Mouse (Mus musculus) midbrain, embryonic 13.5 days (tissue): ENCODE data around the gene Retnlb. TPM values are rescaled to one million over a fixed set of nuclear protein-coding genes. Genes with fewer than 3 reads are reported as not detected.

Source experiments
- ATAC-seq: fragments of 200-750 bp; cut with Nextera tagmentation; 2 replicates; pipeline ENCODE4 v1.8.0; 2017; ENCODE audit warnings: mild to moderate bottlenecking, moderate TSS enrichment, moderate library complexity
- H3K27ac ChIP-seq: fragments of 300-500 bp; sonication (generic); 2 replicates; pipeline ENCODE4 v1.5.1; 2015; ENCODE audit warnings: inconsistent platforms, mild to moderate bottlenecking, moderate library complexity
- H3K27me3 ChIP-seq: fragments of 300-500 bp; sonication (generic); 2 replicates; pipeline ENCODE4 v1.6.1; 2015; ENCODE audit warnings: mild to moderate bottlenecking, inconsistent platforms
- H3K36me3 ChIP-seq: fragments of 300-500 bp; sonication (generic); 2 replicates; pipeline ENCODE4 v1.6.1; 2015; ENCODE audit warnings: mild to moderate bottlenecking, inconsistent platforms
- H3K4me1 ChIP-seq: fragments of 300-500 bp; sonication (generic); replicated peaks from 2 replicates; pipeline ENCODE4 v1.6.1; 2015; ENCODE audit warnings: inconsistent platforms
- H3K4me2 ChIP-seq: fragments of 300-500 bp; sonication (generic); replicated peaks from 2 replicates; pipeline ENCODE4 v1.6.1; 2015; ENCODE audit warnings: moderate library complexity, mild to moderate bottlenecking, inconsistent platforms
- H3K4me3 ChIP-seq: fragments of 300-500 bp; sonication (generic); replicated peaks from 2 replicates; pipeline ENCODE4 v1.5.1; 2015; ENCODE audit warnings: mild to moderate bottlenecking, inconsistent platforms
- H3K9ac ChIP-seq: fragments of 300-500 bp; sonication (generic); replicated peaks from 2 replicates; pipeline ENCODE4 v1.6.1; 2015; ENCODE audit warnings: mild to moderate bottlenecking, inconsistent platforms
- H3K9me3 ChIP-seq: fragments of 300-500 bp; sonication (generic); 2 replicates; pipeline ENCODE4 v1.6.1; 2016; ENCODE audit warnings: mild to moderate bottlenecking, inconsistent platforms
- WGBS: fragments of 180-500 bp; shearing (Covaris S2); methylation state at CpG from one replicate; pipeline ENCODE4 v1.1.7; 2015; 5-methylcytosine and 5-hydroxymethylcytosine counted together
- polyA plus RNA-seq: library from polyadenylated mRNA; unstranded; fragments of >200 nt; fragmentation: Nextera tagmentation; extraction: Ambion mirVana; gene quantifications from 2 replicates; pipeline ENCODE4 v1.2.1, GENCODE M21; 2015

Gene Retnlb
- polyA plus RNA-seq = not detected in 2 replicates

GRCm38 (mm10) chr16:48816695-48817094, at the start of gene Retnlb:
TSS of gene Retnlb (plus strand) at chr16:48816856.
- Histone ChIP-seq H3K27me3 (no peaks in the 10 kb centered on the region), H3K27ac (no peak within 1 kb of the TSS), H3K36me3 (no peaks in the 10 kb centered on the region), H3K4me2 (no peak within 1 kb of the TSS), H3K4me3 (no peak within 1 kb of the TSS), H3K9me3 (no peaks in the 10 kb centered on the region), H3K4me1 (no peaks in the 10 kb centered on the region), H3K9ac (no peak within 1 kb of the TSS)
- ATAC-seq = no peak
- 96% methylated on average over 2 of the region's 2 CpGs for WGBS

- WGBS = 87% methylated on average over 3 of the region's 3 CpGs
- Histone ChIP-seq H3K9ac (no peak overlapping the region), H3K9me3 (no peaks in the 10 kb centered on the region), H3K4me3 (no peak overlapping the region), H3K27ac (no peak overlapping the region), H3K4me2 (no peak overlapping the region), H3K4me1 (no peaks in the 10 kb centered on the region), H3K36me3 (no peaks in the 10 kb centered on the region), H3K27me3 (no peaks in the 10 kb centered on the region)
- no peak for ATAC-seq
Measured at GRCm38 (mm10) chr16:48769183-48769582, 47.5 kb upstream of the Retnlb start.

GRCm38 (mm10) chr16:48771971-48772445, 44.6 kb upstream of the Retnlb start, which contains the start of gene Trat1:
TSS of gene Trat1 (minus strand) at chr16:48772021.
- no peaks in the 10 kb centered on the region for H3K36me3 ChIP-seq
- H3K27me3 ChIP-seq = no peaks in the 10 kb centered on the region
- 84% methylated on average over 3 of the region's 3 CpGs for WGBS

GRCm38 (mm10) chr16:48777254-48777653, 39.4 kb upstream of the Retnlb start:
- no peaks in the 10 kb centered on the region for H3K4me1 ChIP-seq
- H3K4me2 ChIP-seq = no peak overlapping the region
- no peaks in the 10 kb centered on the region for H3K36me3 ChIP-seq
- H3K9me3 ChIP-seq = no peaks in the 10 kb centered on the region
- H3K27me3 ChIP-seq = no peaks in the 10 kb centered on the region
- WGBS = 59% methylated on average over 2 of the region's 2 CpGs
- H3K4me3 ChIP-seq = no peak overlapping the region
- no peak for ATAC-seq
- H3K27ac ChIP-seq = no peak overlapping the region
- no peak overlapping the region for H3K9ac ChIP-seq

More at GRCm38 (mm10) chr16:48771971-48772445, 44.6 kb upstream of the Retnlb start, which contains the start of gene Trat1:
- no peaks in the 10 kb centered on the region for H3K9me3 ChIP-seq
- H3K4me2 ChIP-seq = no peak within 1 kb of the TSS
- H3K9ac ChIP-seq = no peak within 1 kb of the TSS
- no peak within 1 kb of the TSS for H3K4me3 ChIP-seq
- H3K4me1 ChIP-seq = no peaks in the 10 kb centered on the region
- no peak for ATAC-seq
- H3K27ac ChIP-seq = no peak within 1 kb of the TSS

- 86% methylated on average over 3 of the region's 3 CpGs for WGBS
- H3K27ac ChIP-seq = no peak overlapping the region
- H3K4me2 ChIP-seq = no peak overlapping the region
- no peaks in the 10 kb centered on the region for H3K36me3 ChIP-seq
- no peaks in the 10 kb centered on the region for H3K27me3 ChIP-seq
- H3K4me1 ChIP-seq = no peaks in the 10 kb centered on the region
- ATAC-seq = no peak
- H3K4me3 ChIP-seq = no peak overlapping the region
- no peaks in the 10 kb centered on the region for H3K9me3 ChIP-seq
- no peak overlapping the region for H3K9ac ChIP-seq
Measured at GRCm38 (mm10) chr16:48786258-48786657, 30.4 kb upstream of the Retnlb start.

- Histone ChIP-seq H3K4me1 (no peaks in the 10 kb centered on the region), H3K9ac (no peak overlapping the region), H3K36me3 (no peaks in the 10 kb centered on the region), H3K4me3 (no peak overlapping the region), H3K27me3 (no peaks in the 10 kb centered on the region), H3K9me3 (no peaks in the 10 kb centered on the region), H3K27ac (no peak overlapping the region), H3K4me2 (no peak overlapping the region)
- 89% methylated on average over 4 of the region's 4 CpGs for WGBS
- ATAC-seq = no peak
Measured at GRCm38 (mm10) chr16:48788704-48789185, 27.9 kb upstream of the Retnlb start.

- H3K9ac ChIP-seq = no peak overlapping the region
- H3K27me3 ChIP-seq = no peaks in the 10 kb centered on the region
- no peaks in the 10 kb centered on the region for H3K9me3 ChIP-seq
- WGBS = 84% methylated on average over 3 of the region's 3 CpGs
- no peak overlapping the region for H3K27ac ChIP-seq
- no peaks in the 10 kb centered on the region for H3K4me1 ChIP-seq
- ATAC-seq = no peak
- H3K36me3 ChIP-seq = no peaks in the 10 kb centered on the region
- H3K4me2 ChIP-seq = no peak overlapping the region
- no peak overlapping the region for H3K4me3 ChIP-seq
Measured at GRCm38 (mm10) chr16:48798285-48798684, 18.4 kb upstream of the Retnlb start.

- ATAC-seq = no peak
- H3K36me3 ChIP-seq = no peaks in the 10 kb centered on the region
- no peak overlapping the region for H3K4me2 ChIP-seq
- H3K4me3 ChIP-seq = no peak overlapping the region
- no peaks in the 10 kb centered on the region for H3K27me3 ChIP-seq
- WGBS = 83% methylated on average over 3 of the region's 3 CpGs
- H3K27ac ChIP-seq = no peak overlapping the region
- H3K9ac ChIP-seq = no peak overlapping the region
- H3K9me3 ChIP-seq = no peaks in the 10 kb centered on the region
- no peaks in the 10 kb centered on the region for H3K4me1 ChIP-seq
Measured at GRCm38 (mm10) chr16:48799470-48799869, 17.2 kb upstream of the Retnlb start.

GRCm38 (mm10) chr16:48800906-48801305, 15.8 kb upstream of the Retnlb start:
- H3K4me3 ChIP-seq = no peak overlapping the region
- 93% methylated on average over 2 of the region's 2 CpGs for WGBS
- H3K36me3 ChIP-seq = no peaks in the 10 kb centered on the region
- H3K27ac ChIP-seq = no peak overlapping the region
- no peak for ATAC-seq
- H3K27me3 ChIP-seq = no peaks in the 10 kb centered on the region
- no peak overlapping the region for H3K4me2 ChIP-seq
- no peaks in the 10 kb centered on the region for H3K4me1 ChIP-seq
- no peaks in the 10 kb centered on the region for H3K9me3 ChIP-seq
- no peak overlapping the region for H3K9ac ChIP-seq

GRCm38 (mm10) chr16:48805412-48805811, 11.2 kb upstream of the Retnlb start:
- no peak for ATAC-seq
- no peak overlapping the region for H3K4me3 ChIP-seq
- H3K4me1 ChIP-seq = no peaks in the 10 kb centered on the region
- no peaks in the 10 kb centered on the region for H3K36me3 ChIP-seq
- WGBS = 92% methylated on average over 1 of the region's 1 CpGs
- H3K4me2 ChIP-seq = no peak overlapping the region
- no peak overlapping the region for H3K9ac ChIP-seq
- H3K27me3 ChIP-seq = no peaks in the 10 kb centered on the region
- H3K27ac ChIP-seq = no peak overlapping the region
- H3K9me3 ChIP-seq = no peaks in the 10 kb centered on the region

GRCm38 (mm10) chr16:48806521-48806920, 10.1 kb upstream of the Retnlb start:
- no peak overlapping the region for H3K27ac ChIP-seq
- 89% methylated on average over 1 of the region's 1 CpGs for WGBS

GRCm38 (mm10) chr16:48809374-48809773, 7.3 kb upstream of the Retnlb start:
- no peak overlapping the region for H3K9ac ChIP-seq
- H3K27ac ChIP-seq = no peak overlapping the region
- H3K4me3 ChIP-seq = no peak overlapping the region
- no peaks in the 10 kb centered on the region for H3K4me1 ChIP-seq
- no peaks in the 10 kb centered on the region for H3K27me3 ChIP-seq
- H3K9me3 ChIP-seq = no peaks in the 10 kb centered on the region
- 58% methylated on average over 2 of the region's 2 CpGs for WGBS
- H3K4me2 ChIP-seq = no peak overlapping the region
- no peak for ATAC-seq
- H3K36me3 ChIP-seq = no peaks in the 10 kb centered on the region

More at GRCm38 (mm10) chr16:48806521-48806920, 10.1 kb upstream of the Retnlb start:
- no peaks in the 10 kb centered on the region for H3K4me1 ChIP-seq
- no peaks in the 10 kb centered on the region for H3K36me3 ChIP-seq
- no peak overlapping the region for H3K9ac ChIP-seq
- no peaks in the 10 kb centered on the region for H3K9me3 ChIP-seq
- no peak overlapping the region for H3K4me3 ChIP-seq
- ATAC-seq = no peak
- no peak overlapping the region for H3K4me2 ChIP-seq
- no peaks in the 10 kb centered on the region for H3K27me3 ChIP-seq

- no peaks in the 10 kb centered on the region for H3K36me3 ChIP-seq
- no peak overlapping the region for H3K27ac ChIP-seq
- no peak overlapping the region for H3K4me2 ChIP-seq
- no peaks in the 10 kb centered on the region for H3K9me3 ChIP-seq
- WGBS = 92% methylated on average over 7 of the region's 7 CpGs
- no peak overlapping the region for H3K9ac ChIP-seq
- no peaks in the 10 kb centered on the region for H3K27me3 ChIP-seq
- no peak for ATAC-seq
- H3K4me1 ChIP-seq = no peaks in the 10 kb centered on the region
- no peak overlapping the region for H3K4me3 ChIP-seq
Measured at GRCm38 (mm10) chr16:48811881-48812436, 4.7 kb upstream of the Retnlb start.
